Mouse (Mus musculus) T-helper 2 cell (primary cell): ENCODE data around the gene Enthd1.
"Not testable (repeated sequence)": the region's sequence is repeated elsewhere in the genome, so short reads cannot be mapped to it uniquely, and the experiment has no call there.

ENCODE experiments used
- in situ Hi-C: fragments of 300-600 bp; cut with MboI, MseI; formaldehyde crosslinking; loops from one replicate; pipeline ENCODE4 v1.15.1; 2025; ENCODE audit warnings: high pct_unique_total_duplicates

The Enthd1 gene

DNA sequence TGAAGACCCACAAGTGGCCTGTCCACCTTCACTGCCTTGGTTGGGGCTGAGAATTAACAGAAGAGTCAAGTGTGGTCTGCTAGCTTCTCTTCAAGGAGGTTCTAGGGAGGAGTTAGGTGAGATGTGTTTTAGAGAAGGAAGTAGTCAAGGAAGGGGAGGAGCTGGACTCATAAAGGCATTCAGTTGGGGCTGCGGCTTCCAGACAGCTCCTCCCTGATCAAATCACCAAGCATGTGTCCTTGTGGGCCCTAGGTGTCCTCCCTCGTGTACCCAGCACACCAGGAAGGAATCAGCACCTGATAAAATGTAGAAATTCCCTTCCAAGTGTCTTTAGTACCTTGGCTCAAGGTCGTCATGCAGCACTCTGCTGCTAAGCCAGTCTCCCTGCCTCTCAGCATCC lies 20.8 kb downstream of the Enthd1 start:
- in situ Hi-C loops, result no loop called here

- in situ Hi-C loops, result no loop called here
Measured at GRCm38 (mm10) chr15:80538671-80539340, 26.1 kb downstream of the Enthd1 start.

- in situ Hi-C loops, result no loop called here
Measured at GRCm38 (mm10) chr15:80538075-80538474, 26.9 kb downstream of the Enthd1 start.

GRCm38 (mm10) chr15:80536051-80536450 lies 28.9 kb downstream of the Enthd1 start:
- in situ Hi-C loops, result no loop called here

DNA sequence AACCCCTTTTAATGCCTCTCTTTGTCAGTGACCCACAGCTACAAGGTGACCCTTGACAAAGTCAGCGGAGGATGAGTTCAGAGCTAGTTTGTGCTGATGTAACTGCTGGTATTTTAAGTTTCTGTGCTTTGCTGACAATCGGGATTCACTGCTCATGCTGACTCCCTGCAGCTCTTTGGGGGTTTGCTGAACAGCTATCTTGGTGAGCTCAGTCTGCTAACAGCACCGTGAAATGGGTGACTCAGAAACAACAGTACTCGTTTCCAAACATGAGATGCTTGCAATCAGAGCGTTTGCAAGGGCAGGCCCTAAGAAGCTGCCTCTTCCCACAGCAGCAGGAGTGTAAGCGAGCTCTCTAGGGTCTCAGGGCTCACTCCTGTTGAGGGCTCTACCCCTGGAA lies 31.7 kb downstream of the Enthd1 start:
- in situ Hi-C loops, result no loop called here

DNA sequence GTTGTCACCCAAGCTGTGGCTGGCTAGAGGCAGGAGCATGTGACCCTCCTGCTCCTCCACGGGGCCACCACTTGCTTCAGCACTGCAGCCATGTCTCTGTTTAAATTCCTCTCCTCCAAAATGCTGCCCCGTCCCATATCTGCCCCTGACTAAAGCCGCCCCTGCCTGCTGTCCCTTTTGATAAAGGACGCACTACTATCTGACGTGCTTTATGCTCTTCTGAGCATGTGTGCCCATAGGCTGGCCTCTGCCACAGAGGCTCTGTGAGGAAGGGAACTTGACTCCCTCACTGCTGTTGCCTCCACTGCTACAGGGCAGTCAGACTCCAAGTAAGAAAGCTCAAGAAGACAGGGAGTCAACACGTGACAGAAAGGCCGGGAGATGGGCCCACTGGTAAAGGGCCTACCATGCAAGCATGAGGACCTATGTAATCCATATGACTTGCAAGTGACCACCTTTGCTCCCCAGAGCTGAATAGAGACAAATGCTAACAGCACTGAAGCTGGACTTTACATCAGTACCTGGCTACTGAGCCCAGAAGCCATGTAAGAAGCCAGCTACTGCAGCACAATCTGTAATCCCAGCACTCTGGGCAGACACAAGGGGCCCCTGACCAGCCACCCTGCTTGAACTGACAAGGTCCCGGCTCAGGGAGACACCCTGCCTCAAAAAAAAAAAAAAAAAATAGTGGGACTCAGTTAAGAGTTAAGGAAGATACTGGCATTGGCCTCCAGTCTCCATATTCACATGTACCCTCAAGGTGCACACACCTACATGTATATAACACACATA lies 32.5 kb downstream of the Enthd1 start:
- in situ Hi-C loops, result no loop called here

DNA sequence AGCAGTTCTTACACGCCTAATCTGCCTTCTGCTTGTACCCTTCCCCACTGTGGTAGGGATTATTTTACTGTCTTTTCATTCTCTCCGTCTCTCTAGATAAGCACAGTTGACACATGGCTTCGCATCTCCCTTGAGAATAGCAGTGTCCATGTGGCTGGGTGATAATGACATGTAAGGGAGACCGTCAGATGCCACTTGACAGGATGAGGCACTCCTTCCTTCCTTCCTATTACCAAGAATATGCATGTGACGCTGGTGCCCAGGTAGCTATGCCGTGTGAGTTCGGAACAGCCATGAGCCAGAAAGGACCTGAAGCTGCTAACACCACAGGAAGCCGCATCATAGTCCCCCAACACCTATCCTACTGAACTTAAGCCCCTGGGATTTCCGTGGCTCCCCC lies 33.9 kb downstream of the Enthd1 start:
- in situ Hi-C loops, result no loop called here

DNA sequence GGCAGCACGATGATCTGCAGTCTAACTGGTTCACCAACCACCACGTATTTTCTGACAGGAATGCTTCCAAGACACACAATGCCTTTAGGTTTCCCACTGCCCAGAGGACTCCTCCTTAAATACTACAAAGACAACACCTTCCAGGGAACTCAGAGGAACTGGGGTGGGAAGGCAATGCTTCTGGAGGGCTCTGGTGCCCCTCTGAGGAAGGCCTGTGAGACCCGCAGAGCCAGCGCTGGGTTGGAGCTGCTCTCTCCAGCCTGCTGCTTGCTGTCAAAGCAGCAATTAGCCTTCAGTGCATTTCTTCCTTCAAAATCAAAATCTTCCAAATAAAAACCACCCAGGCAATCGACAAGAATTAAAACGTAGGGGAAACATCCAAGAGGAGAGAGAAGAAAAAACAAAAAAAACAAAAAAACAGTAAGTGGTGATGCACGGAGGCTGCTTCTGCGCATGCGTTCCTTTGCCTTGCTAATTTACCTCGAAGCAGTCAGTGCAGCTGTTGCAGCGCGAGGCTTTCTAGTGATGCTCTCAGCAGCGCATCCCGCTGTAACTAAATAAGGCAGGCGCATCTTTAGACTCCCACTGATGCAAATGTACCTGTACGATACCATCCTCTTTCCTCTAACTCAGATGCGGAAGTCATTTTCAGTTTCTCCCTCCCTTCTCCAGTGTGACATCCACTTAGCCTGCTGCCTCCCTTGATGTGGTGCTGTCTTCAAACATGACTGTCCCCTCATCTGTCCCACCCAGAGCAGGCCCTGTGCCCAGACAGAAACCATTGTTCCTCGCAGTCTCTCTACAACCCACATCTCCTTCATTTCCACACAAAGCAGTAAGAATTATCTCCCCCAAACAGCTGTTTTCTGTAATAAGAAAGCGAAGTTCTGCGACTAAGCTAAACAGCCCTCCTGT lies 34.7 kb downstream of the Enthd1 start:
- in situ Hi-C loops, result no loop called here

DNA sequence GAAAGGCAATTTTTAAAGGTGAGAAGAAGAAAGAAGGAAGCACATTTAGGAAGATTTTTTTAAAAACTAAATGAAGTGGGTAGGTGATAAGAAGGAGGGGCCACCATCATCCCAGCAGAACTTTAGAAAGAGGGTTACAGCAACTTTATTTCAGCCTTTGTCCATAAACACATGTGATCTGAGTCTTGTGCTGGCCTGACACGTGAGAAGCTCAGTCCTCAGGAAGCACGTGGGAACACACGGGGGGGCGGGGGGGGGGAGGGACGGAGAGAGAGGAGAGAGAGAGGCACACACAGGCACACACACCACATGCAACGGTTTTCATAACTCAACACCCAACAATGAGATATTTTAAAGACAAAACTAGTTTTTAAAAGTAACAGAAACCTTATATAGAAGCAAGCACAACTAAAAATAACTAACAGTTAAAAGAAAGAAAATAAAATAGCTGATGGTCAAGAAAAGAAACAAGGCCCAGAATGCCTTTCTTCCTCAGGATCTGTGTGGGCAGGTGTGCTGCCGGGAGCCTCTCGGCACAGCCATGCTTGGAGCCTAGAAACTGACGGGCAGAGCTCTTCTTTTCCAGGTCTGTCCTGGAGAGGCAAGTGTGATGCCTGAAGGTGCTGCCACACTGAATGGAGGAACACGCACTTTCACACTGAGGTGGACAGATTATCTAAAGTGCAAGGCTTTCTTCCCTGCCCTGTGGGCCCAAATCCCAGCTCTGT lies 43.1 kb downstream of the Enthd1 start:
- in situ Hi-C loops, result no loop called here

DNA sequence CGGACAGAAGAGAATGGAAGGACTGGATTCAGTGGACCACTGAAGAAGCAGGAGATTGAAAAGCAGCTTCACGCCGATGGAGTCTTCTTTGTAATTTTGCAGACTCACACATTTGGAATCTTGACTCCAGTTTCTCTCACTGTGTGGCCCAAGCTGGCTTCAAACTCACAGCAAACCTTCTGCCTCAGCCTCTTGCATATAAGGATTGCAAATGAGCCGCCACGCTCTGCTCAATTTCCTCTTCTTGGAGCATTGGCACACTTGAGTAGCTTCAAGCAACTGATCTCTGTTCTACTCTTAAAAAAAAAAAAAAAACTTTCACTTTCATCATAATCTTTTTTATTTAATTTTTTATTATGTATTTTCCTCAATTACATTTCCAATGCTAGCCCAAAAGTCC lies 45.0 kb downstream of the Enthd1 start:
- in situ Hi-C loops, result no loop called here

DNA sequence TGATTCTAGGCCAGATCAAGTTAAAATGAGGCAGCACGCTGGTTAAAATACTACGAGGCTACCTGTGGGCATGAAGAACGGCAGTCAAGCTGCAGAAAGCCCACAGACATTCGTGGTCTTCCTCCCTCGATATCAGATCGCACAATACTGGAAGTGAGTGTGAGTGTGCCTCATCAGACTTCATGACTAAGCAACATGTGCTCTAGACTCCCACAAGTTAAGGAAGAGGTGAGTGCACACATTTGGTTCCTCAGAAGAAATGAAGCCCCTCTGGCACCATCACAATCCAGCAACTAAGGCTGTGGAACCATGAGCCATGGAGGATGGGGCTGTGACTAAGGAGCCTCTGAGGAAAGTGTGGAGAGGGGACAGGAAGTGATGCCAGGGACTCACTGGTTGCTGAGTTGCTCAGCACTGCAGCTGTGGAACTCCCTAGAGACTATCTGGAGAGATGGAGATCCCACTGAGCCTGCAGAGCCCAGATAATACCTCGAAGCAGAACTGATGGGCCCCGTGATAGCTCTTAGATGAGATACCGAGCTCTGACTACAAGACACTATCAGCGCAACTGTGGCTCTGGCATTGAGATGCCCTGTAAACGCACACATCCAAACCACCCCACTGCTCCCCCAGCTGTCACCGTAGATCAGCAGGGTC lies 46.3 kb downstream of the Enthd1 start:
- in situ Hi-C loops, result no loop called here

- in situ Hi-C loops, result no loop called here
Measured at GRCm38 (mm10) chr15:80517996-80518395, 47.0 kb downstream of the Enthd1 start.

DNA sequence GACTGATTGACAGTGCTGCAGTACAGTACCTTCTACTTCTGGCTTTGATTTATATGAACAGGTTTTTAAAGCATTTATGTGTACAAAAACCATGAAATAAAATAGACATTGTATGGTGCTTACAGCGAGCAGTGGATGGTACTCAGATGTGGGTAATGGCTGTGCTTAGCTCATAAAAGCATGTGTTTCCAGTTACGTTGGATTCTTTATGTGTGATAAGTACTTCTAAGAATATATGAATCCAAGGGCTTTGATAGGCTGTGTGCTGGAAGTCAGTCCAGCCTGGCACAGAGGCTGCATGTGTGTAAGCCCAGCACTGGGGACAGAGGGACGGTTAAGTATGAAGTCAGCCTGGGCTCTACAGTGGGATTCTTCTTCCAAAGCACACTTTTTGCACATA lies 48.4 kb downstream of the Enthd1 start:
- in situ Hi-C loops, result no loop called here

- in situ Hi-C loops, result no loop called here
Measured at GRCm38 (mm10) chr15:80505086-80505485, 59.9 kb downstream of the Enthd1 start.

DNA sequence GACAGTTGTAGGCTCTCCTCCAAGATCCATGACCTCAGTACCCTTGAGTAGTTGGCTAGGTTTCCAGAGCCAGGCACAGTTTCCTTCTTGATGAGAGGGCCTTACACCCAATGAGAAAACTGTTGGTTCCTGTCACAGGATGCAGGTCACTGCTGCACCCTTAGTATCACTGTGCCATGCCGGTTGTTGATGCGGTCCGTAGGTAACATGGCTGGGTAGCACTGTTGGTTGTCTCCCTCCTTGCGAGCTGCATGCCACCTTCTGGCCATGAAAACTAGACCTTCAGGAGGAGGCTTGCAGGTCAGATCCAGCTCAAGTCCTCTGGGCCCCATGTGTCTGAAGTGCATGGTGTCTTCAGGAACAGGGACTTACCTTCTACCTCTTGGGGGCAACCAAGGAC lies 61.8 kb downstream of the Enthd1 start:
- in situ Hi-C loops, result not testable (repeated sequence)

DNA sequence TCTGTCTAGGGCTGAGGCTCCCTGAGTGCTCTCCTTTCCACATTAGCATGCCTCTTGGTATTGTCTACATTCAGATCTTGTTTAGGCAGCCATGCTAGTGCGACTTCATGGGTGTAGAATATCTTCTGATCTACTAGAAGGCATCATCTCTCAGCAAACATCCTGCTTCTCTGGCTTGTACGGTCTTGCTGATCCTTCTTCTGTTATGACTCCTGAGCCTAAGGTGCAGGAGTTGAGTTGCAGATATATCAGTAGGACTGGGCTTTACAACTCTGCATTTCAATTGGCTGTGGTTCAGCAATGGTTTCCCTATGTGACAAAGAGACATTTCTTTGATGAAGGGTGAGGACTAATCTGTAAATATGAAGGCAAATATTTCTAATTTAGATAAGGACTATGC lies 62.2 kb downstream of the Enthd1 start:
- in situ Hi-C loops, result no loop called here

- in situ Hi-C loops, result no loop called here
Measured at GRCm38 (mm10) chr15:80501106-80502096, 63.6 kb downstream of the Enthd1 start.

GRCm38 (mm10) chr15:80500426-80500825 lies 64.5 kb downstream of the Enthd1 start:
- in situ Hi-C loops, result no loop called here

GRCm38 (mm10) chr15:80497733-80498132 lies 67.2 kb downstream of the Enthd1 start:
- in situ Hi-C loops, result not testable (repeated sequence)

GRCm38 (mm10) chr15:80491505-80491904 lies 73.5 kb downstream of the Enthd1 start:
- in situ Hi-C loops, result loop anchor here (5.0 kb wide), 1 partner anchor 186 kb away; no protein-coding TSS in a partner anchor
